Mouse (Mus musculus) forelimb bud, embryonic 11.5 days (tissue): ENCODE data around the gene Slco1a5.
"Not testable (repeated sequence)": the region's sequence is repeated elsewhere in the genome, so short reads cannot be mapped to it uniquely, and the experiment has no call there.

Experiments used
- DNase-seq: peaks from one replicate; pipeline ENCODE4 v3.0.0-alpha.2; 2012; ENCODE audit warnings: low read depth, low spot score

The Slco1a5 gene

GRCm38 (mm10) chr6:142322881-142323280, at the start of gene Slco1a5:
Gene Slco1a5 (minus strand): TSS chr6:142322981.
- no peak for DNase-seq

DNA sequence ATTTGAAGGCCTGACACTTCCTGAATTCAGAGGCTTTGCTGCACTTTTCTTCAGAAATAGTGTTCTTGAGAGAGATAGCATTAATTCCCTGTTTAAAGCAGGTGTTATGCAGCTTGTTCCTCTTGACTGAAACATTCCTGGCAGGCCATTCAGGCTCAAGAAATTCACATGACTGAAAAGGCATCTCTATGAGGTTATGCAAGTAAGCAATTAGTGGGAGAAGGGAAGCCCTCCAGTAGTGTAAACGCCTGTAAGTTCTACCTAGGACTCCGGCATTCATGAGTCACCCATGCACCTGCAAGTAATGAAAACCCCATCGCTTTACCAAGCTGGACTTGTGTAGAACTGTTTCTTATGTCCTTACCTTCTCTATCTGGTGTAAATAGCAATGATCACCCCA, 46.8 kb upstream of the Slco1a5 start:
- DNase-seq = no peak

GRCm38 (mm10) chr6:142367565-142367964, 44.8 kb upstream of the Slco1a5 start:
- no peak for DNase-seq

DNA sequence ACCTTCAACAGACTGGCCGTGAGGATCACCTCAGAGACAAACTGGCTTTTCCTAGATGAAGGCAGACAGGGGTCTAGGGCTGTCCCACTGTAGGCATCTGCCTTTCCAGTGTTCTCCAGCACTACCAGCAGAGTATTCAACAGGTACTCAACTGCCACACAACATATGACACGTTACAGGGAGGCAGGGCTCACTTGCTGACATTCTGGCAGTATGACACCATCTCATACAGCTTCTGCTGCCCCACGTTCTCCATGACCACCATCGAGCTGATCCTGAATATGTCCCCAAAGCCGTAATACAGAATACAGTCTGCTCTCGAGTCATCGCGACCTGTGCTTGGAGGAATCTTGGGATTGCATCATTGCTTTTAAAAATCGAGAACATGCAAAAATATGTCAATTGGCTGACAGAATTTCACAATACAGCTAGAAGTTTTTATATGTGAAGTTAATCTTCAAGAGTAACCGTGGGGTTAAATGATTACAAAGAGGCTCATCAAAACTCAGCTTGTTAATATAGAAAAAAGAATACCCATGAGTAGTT, 43.8 kb upstream of the Slco1a5 start:
- DNase-seq = no peak

GRCm38 (mm10) chr6:142365742-142366472, 43.1 kb upstream of the Slco1a5 start:
- no peak for DNase-seq

- DNase-seq = no peak
Observed at GRCm38 (mm10) chr6:142363019-142363576, 40.3 kb upstream of the Slco1a5 start.

- no peak for DNase-seq
Observed at GRCm38 (mm10) chr6:142362036-142362435, 39.3 kb upstream of the Slco1a5 start.

DNA sequence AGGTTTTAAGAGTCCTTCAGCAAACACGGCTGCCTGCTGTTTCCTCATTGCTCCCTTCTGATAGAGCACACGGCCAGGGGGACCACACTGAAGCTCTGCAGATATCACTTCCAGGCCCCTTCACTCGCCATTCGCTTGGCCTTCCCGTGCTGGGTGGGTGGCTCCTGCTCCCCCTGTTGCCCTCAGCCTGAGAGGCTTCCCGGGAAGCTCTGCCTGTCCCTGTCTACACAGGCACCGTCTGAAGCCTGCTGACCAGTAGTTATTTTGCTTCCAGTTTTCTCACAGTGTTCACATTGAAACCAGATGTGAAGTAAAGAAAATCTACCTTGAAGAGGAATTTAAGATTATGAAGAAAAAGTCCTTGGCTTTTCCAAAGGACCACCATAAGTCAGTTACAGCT, 34.3 kb upstream of the Slco1a5 start:
- DNase-seq = no peak

DNA sequence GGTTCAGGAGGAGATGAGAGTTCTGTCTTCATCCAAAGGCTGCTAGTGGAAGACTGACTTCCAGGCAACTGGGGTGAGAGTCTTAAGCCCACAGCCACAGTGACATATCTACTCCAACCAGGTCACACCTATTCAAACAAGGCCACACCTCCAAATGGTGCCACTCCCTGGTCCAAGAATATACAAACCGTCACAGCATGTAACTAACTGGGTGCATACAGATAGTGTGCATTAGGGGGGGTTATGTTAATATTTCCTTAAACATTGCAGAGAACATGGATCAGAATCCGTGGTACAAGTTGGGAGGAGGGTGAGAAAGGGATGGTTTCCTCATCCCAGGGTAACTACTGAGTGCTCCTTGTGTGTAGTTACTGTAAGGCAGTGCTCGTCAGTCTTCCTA, 29.3 kb upstream of the Slco1a5 start:
- DNase-seq = not testable (repeated sequence)

DNA sequence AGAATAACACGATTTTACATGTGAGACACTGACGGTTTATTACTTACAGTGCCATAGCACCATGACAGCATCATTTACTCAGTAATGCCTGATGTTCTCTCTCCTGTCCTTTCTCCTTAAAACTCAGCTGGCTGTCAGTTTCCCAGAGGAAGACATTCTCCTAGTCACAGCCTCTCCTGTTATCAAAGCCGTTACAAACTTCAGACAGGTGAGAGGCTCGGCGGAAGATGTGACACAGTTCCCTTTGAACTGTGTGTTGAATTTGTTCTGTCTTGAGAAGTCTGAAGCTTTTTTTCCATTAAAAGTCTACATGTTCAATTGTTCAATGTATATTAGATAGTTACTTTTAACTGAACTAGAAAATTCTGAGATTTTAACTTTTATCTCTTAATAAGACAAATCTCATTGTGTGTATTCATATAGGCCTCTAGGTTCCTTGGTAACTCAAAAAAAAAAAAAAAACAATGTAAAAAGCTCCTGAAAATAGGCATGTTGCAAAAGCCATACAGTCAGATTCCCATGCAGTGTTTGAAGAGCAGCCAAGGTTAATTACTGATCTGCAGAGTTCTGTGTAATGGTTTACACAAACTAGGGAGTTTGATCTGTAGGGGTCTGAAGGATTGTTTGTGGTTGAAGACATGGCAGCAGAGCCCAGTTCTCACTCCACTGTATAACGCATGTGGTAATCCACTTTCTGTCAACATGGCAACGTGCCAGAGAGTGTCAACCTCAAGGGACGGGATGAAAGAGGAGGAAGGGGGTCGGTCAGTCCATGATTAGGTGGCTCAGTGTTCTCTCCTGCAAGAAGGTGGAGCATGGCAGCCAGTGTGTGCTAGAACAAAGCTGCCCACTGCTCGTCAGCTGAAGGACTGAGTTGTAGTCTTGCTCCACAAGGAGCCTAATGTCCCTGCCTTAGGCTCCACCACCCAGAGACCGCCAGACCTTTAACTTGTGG, 24.9 kb upstream of the Slco1a5 start:
- DNase-seq = no peak

DNA sequence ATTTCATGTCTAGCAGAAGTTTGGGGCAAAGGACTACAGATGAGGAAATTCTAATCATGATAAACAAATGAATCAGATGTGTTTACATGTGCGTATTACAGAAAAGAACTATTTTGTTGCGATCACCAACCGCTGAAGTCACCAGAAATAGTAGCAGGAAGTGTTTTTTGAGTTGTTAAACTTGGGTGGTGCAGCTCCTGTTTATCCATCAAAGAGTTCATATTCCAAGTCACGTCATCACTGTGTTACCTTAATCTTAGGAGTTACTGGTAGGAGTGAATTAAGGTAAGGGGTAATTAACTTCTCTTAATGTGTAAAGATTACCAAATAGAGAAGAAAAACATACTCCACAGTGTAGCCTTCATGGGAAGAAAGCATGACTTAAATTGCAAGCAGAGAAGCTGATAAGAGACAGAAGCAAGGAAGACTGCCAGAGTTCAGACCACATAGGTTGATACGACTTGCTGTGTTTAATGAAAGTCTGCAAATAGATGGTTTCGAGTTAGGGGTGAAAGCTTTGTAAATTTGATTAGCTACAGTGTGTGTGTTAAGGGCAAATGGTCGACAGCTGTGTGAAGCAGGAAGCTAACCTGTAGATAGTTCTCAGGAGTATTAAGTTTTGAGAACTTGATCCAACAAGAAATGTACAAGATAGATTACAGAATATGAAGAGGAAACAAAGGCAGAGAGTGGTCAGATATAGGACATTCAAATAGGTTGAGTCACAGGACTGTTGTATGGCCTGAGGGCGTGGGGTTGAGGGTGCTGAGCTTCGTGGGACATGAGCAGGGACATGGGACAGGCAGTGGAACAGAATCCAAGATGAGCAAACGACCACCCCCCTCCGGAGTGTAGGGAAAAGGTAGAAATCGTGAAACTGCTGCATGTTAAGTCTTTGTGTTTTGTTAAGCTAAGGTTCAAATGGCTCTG, 23.7 kb upstream of the Slco1a5 start:
- no peak for DNase-seq

DNA sequence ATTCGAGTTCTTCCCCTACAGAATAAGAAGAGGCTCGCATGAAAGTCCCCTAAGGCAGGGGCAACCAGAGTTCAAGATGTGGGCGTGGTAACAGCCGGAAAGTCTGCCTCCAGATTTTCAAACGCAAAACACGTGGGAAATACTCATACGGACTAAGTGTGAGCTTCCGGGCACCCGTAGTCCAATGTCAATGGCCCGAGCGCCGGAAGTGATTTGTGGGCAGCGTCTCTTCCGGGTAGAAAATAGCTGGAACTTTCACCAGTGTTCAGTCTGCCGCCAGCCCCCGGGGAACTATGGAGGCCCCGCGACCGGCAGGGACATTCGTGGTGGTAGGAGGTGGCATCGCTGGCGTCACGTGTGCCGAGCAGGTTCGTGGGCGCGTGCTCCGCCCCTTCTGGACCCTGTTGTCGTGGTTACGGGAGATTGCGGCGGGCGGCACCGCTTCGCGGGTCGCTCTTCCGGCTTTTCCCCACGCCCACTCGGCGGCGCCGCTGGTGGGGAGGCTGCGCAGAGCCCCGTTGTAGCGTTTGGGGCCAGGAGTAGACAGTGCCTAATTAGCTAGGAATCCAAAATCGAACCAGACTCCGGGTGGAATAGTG, 22.8 kb upstream of the Slco1a5 start, which contains the start of gene Pyroxd1:
Gene Pyroxd1, plus strand, starts transcription at position 215 of the 599 bp plus-strand sequence.
- peak; percentile 89 for DNase-seq

DNA sequence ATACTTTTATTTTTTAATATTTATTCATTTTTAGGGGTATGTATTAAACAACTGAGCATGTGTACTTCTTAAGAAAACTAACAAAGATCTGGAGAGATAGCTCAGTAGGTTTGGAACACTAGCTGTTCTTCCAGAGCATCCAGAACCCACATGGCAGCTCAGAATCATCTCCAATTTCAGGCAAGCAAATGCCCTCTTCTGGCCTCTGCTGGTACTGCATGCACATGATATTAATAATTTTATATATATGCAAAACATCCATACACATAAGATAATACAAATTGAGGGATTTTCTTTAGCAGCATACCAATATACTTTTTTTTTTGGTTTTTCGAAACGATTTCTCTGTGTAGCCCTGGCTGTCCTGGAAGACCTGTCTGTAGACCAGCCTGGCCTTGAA, 20.8 kb upstream of the Slco1a5 start:
- DNase-seq = peak; percentile 43

GRCm38 (mm10) chr6:142339576-142339975, 16.8 kb upstream of the Slco1a5 start:
- no peak for DNase-seq

DNA sequence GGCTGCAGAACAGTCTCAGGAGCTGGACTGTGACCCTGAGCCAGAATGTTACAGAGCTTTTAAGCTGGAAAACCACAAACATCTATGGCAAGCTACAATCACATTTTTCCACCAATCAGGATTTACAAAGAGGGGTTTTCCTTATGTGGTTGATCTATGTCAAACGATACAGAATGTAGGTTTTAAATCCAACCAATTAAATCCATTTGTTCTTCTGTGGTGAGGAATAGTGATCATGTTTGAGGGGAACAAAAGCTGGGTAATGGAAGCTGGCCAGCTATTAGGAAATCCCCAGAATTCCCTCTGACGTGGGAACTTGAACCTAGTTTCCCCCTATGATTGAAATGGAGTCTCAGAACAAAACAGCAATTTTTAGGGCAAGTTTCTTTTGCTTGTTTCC, 16.2 kb upstream of the Slco1a5 start:
- DNase-seq = no peak

DNA sequence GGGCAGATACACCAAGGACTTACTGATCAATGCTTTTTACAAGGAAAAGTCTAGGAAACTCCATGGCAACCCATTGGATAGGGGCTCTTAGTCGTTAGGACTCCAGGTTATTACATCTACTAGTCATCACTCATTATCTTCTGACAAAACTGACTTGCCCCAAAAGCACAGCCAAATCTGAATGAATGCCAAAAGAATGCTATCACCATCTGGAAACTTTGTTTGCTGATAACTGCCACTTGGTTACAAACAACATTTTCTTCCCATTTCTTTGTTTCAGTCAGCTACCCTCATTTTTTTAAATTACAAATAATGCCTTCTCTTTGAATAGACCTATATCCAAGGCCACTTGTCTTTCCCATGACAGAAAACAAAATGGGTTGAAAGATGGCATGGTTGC, 6.4 kb upstream of the Slco1a5 start:
- no peak for DNase-seq

DNA sequence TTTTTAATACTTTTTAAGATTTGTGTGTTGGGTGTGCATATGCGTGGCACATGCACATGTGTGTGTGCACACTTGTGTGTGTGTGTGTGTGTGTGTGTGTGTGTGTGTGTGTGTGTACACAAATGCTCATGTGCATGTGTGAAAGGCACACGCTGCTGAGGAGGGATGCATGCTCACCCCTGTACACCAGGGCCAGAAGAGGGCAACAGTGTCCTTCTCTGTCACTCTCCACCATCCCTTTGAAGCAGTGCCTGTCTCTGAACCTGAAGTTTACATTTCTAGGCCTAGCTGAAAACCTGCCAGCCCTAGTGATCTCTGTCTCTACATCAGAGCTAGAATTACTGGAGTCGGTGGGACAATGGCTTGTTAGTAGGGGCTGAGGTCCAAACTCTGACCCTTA, 3.8 kb upstream of the Slco1a5 start:
- DNase-seq = no peak

- no peak for DNase-seq
Observed at GRCm38 (mm10) chr6:142317106-142317505, 5.7 kb downstream of the Slco1a5 start.

GRCm38 (mm10) chr6:142314285-142314684, 8.5 kb downstream of the Slco1a5 start:
- no peak for DNase-seq

GRCm38 (mm10) chr6:142305076-142305475, 17.7 kb downstream of the Slco1a5 start:
- DNase-seq = no peak
